Mouse (Mus musculus) stomach, postnatal 0 days (tissue): ENCODE data around the gene Irf1. TPM values are rescaled to one million over a fixed set of nuclear protein-coding genes. Genes with fewer than 3 reads are reported as not detected.

Source experiments
- ATAC-seq: fragments of 200-750 bp; cut with Nextera tagmentation; 2 replicates; pipeline ENCODE4 v1.8.0; 2017; ENCODE audit not compliant: low FRiP score, low TSS enrichment
- DNase-seq: peaks from one replicate; pipeline ENCODE4 v3.0.0-alpha.2; 2016; ENCODE audit warnings: low spot score
- H3K27ac ChIP-seq: fragments of 300-500 bp; sonication (generic); replicated peaks from 2 replicates; pipeline ENCODE4 v1.5.1; 2014; ENCODE audit warnings: mild to moderate bottlenecking, control low read depth
- H3K27me3 ChIP-seq: fragments of 300-500 bp; sonication (generic); 2 replicates; pipeline ENCODE4 v1.6.1; 2014; ENCODE audit warnings: low read length; ENCODE audit not compliant: control insufficient read depth, insufficient read depth
- H3K36me3 ChIP-seq: fragments of 300-500 bp; sonication (generic); 2 replicates; pipeline ENCODE4 v1.6.1; 2014; ENCODE audit warnings: low read length, mixed read lengths; ENCODE audit not compliant: control insufficient read depth, insufficient read depth
- H3K4me1 ChIP-seq: fragments of 300-500 bp; sonication (generic); replicated peaks from 2 replicates; pipeline ENCODE4 v1.6.1; 2014; ENCODE audit warnings: antibody characterized with exemption; ENCODE audit not compliant: control insufficient read depth, insufficient read depth
- H3K4me2 ChIP-seq: fragments of 300-500 bp; sonication (generic); replicated peaks from 2 replicates; pipeline ENCODE4 v1.6.1; 2014; ENCODE audit warnings: low read depth, mild to moderate bottlenecking, control low read depth, moderate library complexity
- H3K4me3 ChIP-seq: fragments of 300-500 bp; sonication (generic); 2 replicates; pipeline ENCODE4 v1.5.1; 2014; ENCODE audit warnings: low read depth, low read length, control low read depth
- H3K9ac ChIP-seq: fragments of 300-500 bp; sonication (generic); 2 replicates; pipeline ENCODE4 v1.6.1; 2014; ENCODE audit warnings: mild to moderate bottlenecking, low read length, control low read depth, mixed read lengths
- H3K9me3 ChIP-seq: fragments of 300-500 bp; sonication (generic); 2 replicates; pipeline ENCODE4 v1.6.1; 2016; ENCODE audit warnings: low read length; ENCODE audit not compliant: control insufficient read depth
- CTCF ChIP-seq: IDR thresholded peaks from 2 replicates; pipeline ENCODE4 v1.5.1; 2016; ENCODE audit warnings: antibody characterized with exemption, low read depth, mild to moderate bottlenecking, moderate library complexity
- EP300 ChIP-seq: optimal IDR thresholded peaks from 2 replicates; pipeline ENCODE3; 2016; ENCODE audit warnings: antibody characterized with exemption
- WGBS: fragments of 180-500 bp; shearing (Covaris S2); extraction: QIAGEN DNeasy Blood & Tissue Kit; methylation state at CpG from one replicate; pipeline ENCODE4 v1.1.7; 2014; 5-methylcytosine and 5-hydroxymethylcytosine counted together
- polyA plus RNA-seq: library from polyadenylated mRNA; unstranded; fragments of >200 nt; fragmentation: Nextera tagmentation; extraction: Ambion mirVana; gene quantifications from 2 replicates; pipeline ENCODE4 v1.2.1, GENCODE M21; 2015

Gene Irf1
- polyA plus RNA-seq, 1 experiment from 2014 or later: 25.7 TPM

GRCm38 (mm10) chr11:53804569-53805344, 34.9 kb downstream of the Irf1 start:
- peak; percentile 32; the same call in 1 of the 2 replicates for ATAC-seq

GRCm38 (mm10) chr11:53805786-53806185, 36.0 kb downstream of the Irf1 start:
- Histone ChIP-seq H3K4me3 (no peak overlapping the region), H3K4me2 (no peak overlapping the region), H3K4me1 (no peaks in the 10 kb centered on the region), H3K27ac (no peak overlapping the region), H3K27me3 (no peaks in the 10 kb centered on the region), H3K36me3 (no peaks in the 10 kb centered on the region), H3K9me3 (no peaks in the 10 kb centered on the region), H3K9ac (no peak overlapping the region)
- peak; percentile 71 for ATAC-seq
- 55% methylated on average over 9 of the region's 9 CpGs for WGBS
- TF ChIP-seq EP300 (no peak), CTCF (no peak)
- peak; percentile 66 for DNase-seq

More at GRCm38 (mm10) chr11:53804569-53805344, 34.9 kb downstream of the Irf1 start:
- Histone ChIP-seq H3K36me3 (no peaks in the 10 kb centered on the region), H3K27ac (0 out of 2 replicates have a peak overlapping the region, but pooled peaks have one; percentile 8), H3K4me1 (no peaks in the 10 kb centered on the region), H3K4me2 (no peak overlapping the region), H3K4me3 (no peak overlapping the region), H3K27me3 (no peaks in the 10 kb centered on the region), H3K9ac (no peak overlapping the region), H3K9me3 (no peaks in the 10 kb centered on the region)
- TF ChIP-seq CTCF (no peak), EP300 (no peak)
- DNase-seq: peak; percentile 48
- 76% methylated on average over 14 of the region's 14 CpGs for WGBS

GRCm38 (mm10) chr11:53809354-53809753, 39.5 kb downstream of the Irf1 start:
- H3K4me1 ChIP-seq: no peaks in the 10 kb centered on the region
- no peak overlapping the region for H3K4me2 ChIP-seq
- no peak overlapping the region for H3K9ac ChIP-seq
- DNase-seq (no peak), ATAC-seq (no peak)
- peak overlapping the region; percentile 61; the same call in 1 of the 2 replicates for H3K27ac ChIP-seq
- H3K27me3 ChIP-seq: no peaks in the 10 kb centered on the region
- TF ChIP-seq EP300 (no peak), CTCF (no peak)
- H3K4me3 ChIP-seq: no peak overlapping the region
- 45% methylated on average over 5 of the region's 5 CpGs for WGBS
- H3K36me3 ChIP-seq: no peaks in the 10 kb centered on the region
- no peaks in the 10 kb centered on the region for H3K9me3 ChIP-seq

GRCm38 (mm10) chr11:53810156-53810555, 40.3 kb downstream of the Irf1 start:
- H3K27me3 ChIP-seq: no peaks in the 10 kb centered on the region
- no peak overlapping the region for H3K27ac ChIP-seq
- H3K4me3 ChIP-seq: no peak overlapping the region
- 46% methylated on average over 5 of the region's 5 CpGs for WGBS
- no peaks in the 10 kb centered on the region for H3K9me3 ChIP-seq
- no peak overlapping the region for H3K9ac ChIP-seq
- H3K4me2 ChIP-seq: no peak overlapping the region
- H3K4me1 ChIP-seq: no peaks in the 10 kb centered on the region
- DNase-seq: no peak
- TF ChIP-seq CTCF: no peak
- TF ChIP-seq EP300: no peak
- H3K36me3 ChIP-seq: no peaks in the 10 kb centered on the region
- no peak for ATAC-seq

- Histone ChIP-seq H3K4me1 (no peaks in the 10 kb centered on the region), H3K4me3 (no peak overlapping the region), H3K9me3 (no peaks in the 10 kb centered on the region), H3K36me3 (no peaks in the 10 kb centered on the region), H3K27ac (no peak overlapping the region), H3K27me3 (no peaks in the 10 kb centered on the region), H3K9ac (no peak overlapping the region), H3K4me2 (no peak overlapping the region)
- WGBS: 36% methylated on average over 2 of the region's 2 CpGs
- DNase-seq (no peak), ATAC-seq (no peak)
- TF ChIP-seq EP300 (no peak), CTCF (no peak)
These were observed 40.9 kb downstream of the Irf1 start for GRCm38 (mm10) chr11:53810749-53811148.

GRCm38 (mm10) chr11:53811312-53811711, 41.5 kb downstream of the Irf1 start:
- Histone ChIP-seq H3K4me1 (no peaks in the 10 kb centered on the region), H3K4me3 (no peak overlapping the region), H3K9ac (no peak overlapping the region), H3K27ac (no peak overlapping the region), H3K27me3 (no peaks in the 10 kb centered on the region), H3K36me3 (no peaks in the 10 kb centered on the region), H3K4me2 (no peak overlapping the region), H3K9me3 (no peaks in the 10 kb centered on the region)
- no peak for TF ChIP-seq EP300
- TF ChIP-seq CTCF: no peak
- ATAC-seq (no peak), DNase-seq (no peak)
- WGBS: 82% methylated on average over 3 of the region's 3 CpGs
